14 mouse cellular contexts compared by ENCODE assay signal in the genomic region with DNA sequence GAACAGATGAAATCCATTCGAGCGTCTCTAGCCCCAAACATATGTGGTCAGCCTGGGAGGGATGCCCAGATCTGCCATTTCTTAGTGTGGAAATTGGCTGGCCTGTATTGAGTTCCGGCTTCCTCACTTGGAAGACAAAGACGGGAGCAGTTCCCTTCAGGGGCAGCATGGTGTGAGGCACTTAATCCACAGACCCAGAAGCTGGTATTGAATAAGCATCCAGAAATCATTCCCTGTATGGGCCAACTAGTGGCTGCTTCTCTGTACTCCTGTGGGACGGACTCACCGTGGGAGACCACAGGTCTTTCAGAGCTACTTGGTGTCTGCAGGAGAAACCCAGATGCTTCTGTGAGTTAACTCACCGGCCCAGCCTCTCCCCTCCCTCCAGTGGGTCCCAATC. TPM values are rescaled to one million over a fixed set of nuclear protein-coding genes. Genes with fewer than 3 reads are reported as not detected.
DNase-seq lines count a peak whose midpoint lies in the region; ATAC-seq lines count a peak whose summit lies in the region.
"Had no signal": no experiment of that assay in that cellular context is flagged by ENCODE, and none has a peak within 500 bp of the region (broad histone marks: within the 10 kb centered on the region; RNA-seq: fewer than 3 reads in every experiment).

No protein-coding gene starts in this region.

- H3K4me1 ChIP-seq in forebrain, embryonic 11.5 days (replicated peaks; ENCODE audit: control insufficient read depth, insufficient read depth, low read length), result peaks cover 5% of the 10 kb centered on the region; the same call in 1 of the 2 replicates
- peaks cover 42% of the 10 kb centered on the region for H3K4me1 ChIP-seq in midbrain, embryonic 15.5 days

- no peak overlapping the region for H3K4me2 ChIP-seq in forebrain, embryonic 11.5 days (ENCODE audit: low read depth, low read length, severe bottlenecking)
- H3K4me2 ChIP-seq in midbrain, embryonic 15.5 days, result no peak overlapping the region
- H3K4me2 ChIP-seq: embryonic facial prominence, embryonic 12.5 days had no signal

- no peaks in the 10 kb centered on the region for H3K9me3 ChIP-seq in forebrain, embryonic 11.5 days (ENCODE audit: control insufficient read depth, low read length)
- H3K9me3 ChIP-seq in midbrain, embryonic 15.5 days, result no peaks in the 10 kb centered on the region
- H3K9me3 ChIP-seq: embryonic facial prominence, embryonic 12.5 days; limb, embryonic 10.5 days had no signal

- 56% methylated on average over 7 of the region's 7 CpGs for WGBS in forebrain, embryonic 11.5 days
- WGBS in midbrain, embryonic 15.5 days, result 34% methylated on average over 7 of the region's 7 CpGs

- no peak overlapping the region for H3K9ac ChIP-seq in forebrain, embryonic 11.5 days (ENCODE audit: low read length)
- no peak overlapping the region for H3K9ac ChIP-seq in midbrain, embryonic 15.5 days
- H3K9ac ChIP-seq: embryonic facial prominence, embryonic 12.5 days had no signal

- peak; percentile 83 for DNase-seq in left cerebral cortex, postnatal 4 days
- DNase-seq in left cerebral cortex, adult 11 months (ENCODE audit: low spot score), result no peak
- DNase-seq in cerebellum, adult 11-12 months, result peak; percentile 90
- no peak for DNase-seq in forebrain, embryonic 11.5 days (ENCODE audit: low spot score)
- DNase-seq in frontal cortex, postnatal 10 days (ENCODE audit: low spot score in 2 of 2), result no peak
- no peak for DNase-seq in urinary bladder, postnatal 4 days (ENCODE audit: low spot score in 2 of 2)
- no peak for DNase-seq in urinary bladder, adult 18-20 months (ENCODE audit: low spot score in 2 of 2)
- DNase-seq: heart, postnatal 36 days; lung, adult 2 months; right cerebral cortex, postnatal 14 days had no signal

- no peaks in the 10 kb centered on the region for H3K27me3 ChIP-seq in forebrain, embryonic 11.5 days (ENCODE audit: control insufficient read depth, insufficient read depth, low read length)
- no peaks in the 10 kb centered on the region for H3K27me3 ChIP-seq in midbrain, embryonic 15.5 days (replicated peaks)
- H3K27me3 ChIP-seq: embryonic facial prominence, embryonic 12.5 days had no signal

- ATAC-seq in forebrain, embryonic 11.5 days (replicated peaks; ENCODE audit: low FRiP score), result peak; percentile 51
- peak; percentile 59 for ATAC-seq in midbrain, embryonic 15.5 days (replicated peaks)
- ATAC-seq: CD4-positive, CD25-positive, alpha-beta regulatory T cell, adult 4 months had no signal

- no peak overlapping the region for H3K4me3 ChIP-seq in forebrain, embryonic 11.5 days (ENCODE audit: low read depth, low read length)
- no peak overlapping the region for H3K4me3 ChIP-seq in midbrain, embryonic 15.5 days
- H3K4me3 ChIP-seq: embryonic facial prominence, embryonic 12.5 days; limb, embryonic 10.5 days had no signal

- H3K27ac ChIP-seq in forebrain, embryonic 11.5 days (ENCODE audit: low read depth, low read length), result no peak overlapping the region
- H3K27ac ChIP-seq in midbrain, embryonic 15.5 days, result peak overlapping the region; percentile 56
- H3K27ac ChIP-seq: embryonic facial prominence, embryonic 12.5 days; limb, embryonic 10.5 days had no signal

- peaks cover 2% of the 10 kb centered on the region; the same call in 1 of the 2 replicates for H3K36me3 ChIP-seq in forebrain, embryonic 11.5 days (ENCODE audit: control insufficient read depth, insufficient read depth, low read length)
- no peaks in the 10 kb centered on the region for H3K36me3 ChIP-seq in midbrain, embryonic 15.5 days (replicated peaks)

- intact Hi-C loops in left cerebral cortex, postnatal 4 days (cut with DNase I), result loop anchor here (10.0 kb wide), 1 partner anchor 57 kb away; no protein-coding TSS in a partner anchor

RNA-seq across cellular contexts. Expression of a gene that starts 8.5 kb away (rescaled TPM):
- 100 to 1,000 TPM; 441 to 484 TPM for total RNA-seq in left cerebral cortex, postnatal 4 days (2021)
- 88.9 and 90.1 TPM in 2 replicates for polyA plus RNA-seq in forebrain, embryonic 11.5 days (2014; fragmentation: Nextera tagmentation; extraction: Ambion mirVana)
- polyA plus RNA-seq in midbrain, embryonic 15.5 days (2015; fragmentation: Nextera tagmentation; extraction: Ambion mirVana), result 205 and 215 TPM in 2 replicates

Comparison
In these comparisons a context has a peak if more than half of its experiments do, and no peak if none do; other contexts are left out.
1. DNase-seq: peak in left cerebral cortex, postnatal 4 days (single experiment) and cerebellum, adult 11-12 months (single experiment); none in left cerebral cortex, adult 11 months (single experiment), forebrain, embryonic 11.5 days (single experiment), frontal cortex, postnatal 10 days (0 of 2), urinary bladder, postnatal 4 days (0 of 2) and urinary bladder, adult 18-20 months (0 of 2).